Mouse (Mus musculus): ENCODE data around the gene Anks6.

The Anks6 gene

DNA sequence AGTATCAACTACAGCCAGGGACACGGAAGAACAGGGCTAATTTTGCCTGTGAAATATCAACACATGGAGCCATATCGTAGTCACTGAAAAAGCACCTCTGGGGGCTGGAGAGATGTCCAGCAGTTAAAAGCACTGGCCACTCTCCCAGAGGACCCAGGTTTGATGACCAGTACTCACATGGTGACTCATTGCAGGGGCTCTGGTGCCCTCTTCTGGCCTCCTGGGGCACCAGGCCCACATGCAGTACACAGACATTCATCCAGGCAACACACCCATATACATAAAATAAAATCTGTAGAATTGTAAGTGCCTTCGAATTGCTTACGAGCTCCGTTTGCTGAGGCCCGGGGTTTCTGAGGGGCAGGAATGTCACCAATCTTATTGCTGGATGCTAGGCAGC, 10.3 kb downstream of the Anks6 start:
- DNase-seq (ENCODE audit: low read depth, low spot score): no peak

DNA sequence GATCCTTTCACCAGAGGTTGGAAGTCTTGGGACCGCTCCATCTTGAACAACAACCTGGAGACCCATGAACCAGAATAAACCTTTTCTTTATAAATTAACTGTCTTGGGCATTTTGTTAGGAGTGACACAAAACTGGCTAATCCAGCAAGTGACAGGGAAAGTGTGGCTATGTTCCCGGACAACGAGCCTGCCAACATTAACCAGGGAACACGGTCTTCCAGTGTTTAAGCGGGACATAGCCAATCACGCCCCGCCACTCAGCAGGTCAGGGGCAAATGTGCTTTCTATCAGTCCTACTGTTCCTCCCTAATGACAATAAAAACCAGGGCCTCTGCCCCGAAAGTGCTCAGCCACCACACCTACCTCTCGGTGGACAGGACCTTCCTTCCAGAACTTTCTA, 13.4 kb downstream of the Anks6 start:
- no peak for DNase-seq (ENCODE audit: low read depth, low spot score)

DNA sequence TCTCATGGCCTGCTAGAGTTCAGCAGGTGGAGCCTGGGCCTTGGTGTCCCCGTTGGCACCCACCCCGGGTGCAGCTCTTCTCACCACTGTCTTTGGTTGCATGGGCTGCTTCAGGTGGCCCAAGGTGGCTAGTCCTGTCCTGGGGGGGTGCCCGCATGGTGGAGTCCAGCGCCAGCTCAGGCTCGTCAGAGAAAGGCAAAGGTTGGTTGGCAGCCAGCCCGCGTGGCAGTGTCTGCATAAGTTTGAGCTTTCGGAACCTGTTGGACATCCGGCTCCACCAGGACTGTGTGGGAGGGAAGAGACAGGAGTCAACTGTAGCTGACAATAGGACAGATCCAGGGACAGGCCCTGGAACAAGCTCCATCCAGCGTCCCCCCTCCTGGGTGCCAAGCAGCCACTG, 17.6 kb downstream of the Anks6 start:
- no peak for DNase-seq (ENCODE audit: low read depth, low spot score)

DNA sequence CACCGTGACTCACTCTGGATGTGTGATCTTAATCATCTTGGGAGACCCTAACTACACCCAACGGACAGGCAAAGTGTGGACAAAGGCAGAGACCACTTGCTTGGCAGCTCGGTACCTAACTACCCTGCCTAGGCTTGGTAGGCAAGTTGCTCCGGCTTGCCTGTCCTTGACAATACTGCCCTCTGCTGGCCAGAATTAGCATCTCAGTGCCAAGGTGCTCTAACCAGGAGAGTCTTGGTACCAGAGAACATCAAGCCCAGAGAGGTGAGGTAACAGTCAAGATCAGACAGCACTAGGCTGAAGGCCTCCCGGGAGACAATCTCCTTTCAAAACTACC, 19.9 kb downstream of the Anks6 start:
- no peak for DNase-seq (ENCODE audit: low read depth, low spot score)

DNA sequence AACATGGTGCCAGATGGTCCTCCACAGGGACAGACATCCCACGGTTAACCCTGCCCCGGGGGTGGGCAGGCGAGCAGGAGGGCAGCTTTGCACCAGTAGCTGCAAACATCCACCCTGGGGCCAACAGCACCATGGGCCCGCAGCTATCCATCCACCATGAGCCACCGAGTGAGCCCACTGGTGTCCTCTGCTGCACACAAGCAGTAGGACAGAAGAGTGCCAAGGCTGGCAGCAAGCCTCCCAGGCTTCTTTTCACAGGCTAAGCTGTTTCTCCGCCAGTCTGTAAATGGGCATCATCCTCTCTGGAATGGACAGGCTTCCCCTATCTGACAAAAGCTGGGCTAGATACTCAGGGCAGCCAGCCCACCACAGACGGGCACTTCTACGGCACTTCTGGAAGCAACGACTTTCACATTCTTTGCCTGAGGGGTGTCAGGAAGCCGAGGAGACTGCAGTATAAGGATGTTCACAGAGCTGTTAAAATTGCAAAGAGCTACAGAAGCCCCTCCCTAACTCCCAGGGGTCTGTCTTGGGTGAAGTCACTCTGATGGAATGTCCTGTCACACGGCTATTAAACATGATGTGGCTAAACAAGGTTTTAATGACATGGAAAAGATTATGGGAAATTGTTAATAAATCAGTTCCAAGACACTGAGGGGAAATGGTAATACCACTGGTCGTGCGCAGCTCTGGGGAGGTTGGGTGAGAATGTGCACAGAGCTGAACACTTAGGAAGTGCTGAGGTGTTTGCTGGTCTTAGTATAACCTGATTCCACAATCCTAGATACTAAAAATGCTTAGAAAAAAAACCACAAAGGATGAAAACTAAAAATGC, 20.5 kb downstream of the Anks6 start:
- no peak for DNase-seq (ENCODE audit: low read depth, low spot score)

DNA sequence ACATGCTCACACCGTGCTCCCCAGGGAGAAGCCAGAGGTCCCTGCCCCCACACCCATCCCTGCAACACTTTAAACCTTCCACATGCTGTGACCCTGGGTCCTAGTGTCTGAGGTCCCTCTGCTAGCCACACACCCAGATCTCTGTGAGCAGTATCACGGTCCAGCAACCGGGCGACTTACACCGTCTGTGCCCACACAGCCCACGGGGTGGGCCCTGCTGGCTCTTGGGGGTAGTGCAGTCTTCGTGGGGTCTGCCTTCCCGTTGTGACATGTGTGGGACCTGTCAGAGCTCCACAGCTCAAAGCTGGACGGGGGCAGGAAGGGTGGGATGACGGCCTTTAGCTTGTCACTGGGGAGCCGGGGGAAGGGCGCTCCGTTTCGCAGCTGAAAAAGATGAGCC, 21.7 kb downstream of the Anks6 start:
- no peak for DNase-seq (ENCODE audit: low read depth, low spot score)

DNA sequence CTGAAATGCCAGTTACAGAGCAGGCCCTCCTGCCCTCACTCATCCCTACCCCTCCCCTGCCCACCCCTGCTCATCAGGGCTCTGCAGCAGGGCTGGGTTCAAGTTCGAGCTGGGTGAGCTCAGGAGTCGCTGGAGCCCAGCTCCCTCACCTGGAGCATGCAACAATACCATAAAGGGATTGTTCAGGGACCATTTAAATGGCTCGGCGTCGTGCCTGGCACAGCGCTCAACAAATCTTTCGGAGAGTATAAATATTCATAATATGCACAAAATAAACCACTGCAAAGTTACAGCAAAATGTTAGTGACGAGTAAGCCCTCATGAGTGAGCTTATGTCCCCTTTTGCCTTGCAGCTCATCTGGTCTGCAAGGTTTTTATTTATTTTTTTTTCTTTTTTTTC, 25.1 kb downstream of the Anks6 start:
- DNase-seq (ENCODE audit: low read depth, low spot score): no peak

DNA sequence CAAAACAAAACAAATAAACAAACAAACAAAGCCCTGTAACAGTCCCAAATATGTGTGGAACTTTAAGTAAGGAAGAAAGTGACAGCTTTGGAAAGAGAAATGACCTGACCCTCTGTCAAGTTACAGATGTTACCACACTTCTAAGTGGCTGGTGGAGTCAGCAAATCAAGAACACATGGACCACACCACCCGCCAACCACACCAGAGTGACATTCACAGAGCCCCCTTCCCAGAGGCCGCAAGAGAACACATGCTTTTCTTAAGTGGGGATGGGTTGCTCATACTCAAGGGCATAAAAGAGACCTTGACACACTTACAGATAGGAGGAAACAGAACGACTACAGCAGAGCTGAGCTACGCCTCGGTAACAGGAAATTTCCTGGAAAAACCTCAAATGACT, 28.4 kb downstream of the Anks6 start:
- DNase-seq (ENCODE audit: low read depth, low spot score): no peak

DNA sequence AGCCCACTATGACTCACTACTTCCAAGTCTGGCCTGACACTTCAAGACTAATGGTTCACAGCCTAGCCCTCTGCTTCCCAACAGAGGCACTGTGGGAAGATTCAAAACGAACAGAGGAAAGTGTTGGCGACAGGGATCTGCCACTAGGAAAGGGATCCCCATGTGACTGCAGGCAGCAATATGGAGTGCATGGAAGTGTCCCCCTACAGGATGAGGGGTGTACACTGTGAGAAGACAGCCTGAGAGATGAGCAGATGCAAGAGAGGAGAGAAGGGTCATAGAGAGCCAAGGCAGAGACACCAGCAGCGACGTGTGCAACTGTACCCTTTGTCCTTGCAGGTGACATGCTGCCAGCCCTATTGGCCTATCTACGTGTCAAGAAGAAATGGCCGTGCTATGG, 33.3 kb downstream of the Anks6 start:
- DNase-seq (ENCODE audit: low read depth, low spot score): no peak

DNA sequence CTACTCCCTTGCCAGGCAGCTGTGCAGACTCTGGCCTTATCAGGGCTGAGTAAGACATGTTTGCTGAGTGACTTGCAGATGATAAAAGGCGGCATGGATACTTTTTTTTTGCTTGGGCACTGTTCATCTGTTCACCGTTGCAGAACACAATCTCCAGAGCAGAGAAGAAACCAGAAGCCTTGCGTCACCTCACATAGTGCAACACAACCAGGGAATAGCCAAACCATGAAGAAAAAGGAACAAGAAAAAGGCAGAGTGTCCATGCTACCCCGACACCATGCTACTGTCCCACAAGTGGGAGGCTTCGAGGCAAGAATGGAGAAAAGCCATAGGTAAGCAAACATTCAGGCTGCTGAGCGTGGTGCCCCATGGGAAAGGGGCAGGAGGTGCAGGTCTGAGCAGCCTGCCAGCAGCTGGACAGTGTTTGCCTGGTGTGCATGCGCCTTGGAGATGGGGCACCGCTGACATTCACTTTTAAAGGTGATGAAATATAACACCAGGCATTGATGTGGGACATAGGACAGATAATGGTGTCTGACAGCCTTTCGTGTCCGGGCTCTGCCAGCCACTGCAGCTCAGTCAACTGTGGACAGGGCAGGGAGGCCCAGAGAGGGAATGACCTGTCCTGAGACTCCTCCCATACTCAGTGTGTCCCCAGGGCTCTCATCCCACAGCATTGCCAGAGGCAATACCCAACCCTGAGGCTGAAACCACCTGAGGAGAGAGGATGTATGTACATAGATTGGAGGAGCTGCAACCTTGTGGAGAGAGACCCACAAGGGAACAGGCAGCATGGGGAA, 34.2 kb downstream of the Anks6 start:
- DNase-seq (ENCODE audit: low read depth, low spot score): no peak

DNA sequence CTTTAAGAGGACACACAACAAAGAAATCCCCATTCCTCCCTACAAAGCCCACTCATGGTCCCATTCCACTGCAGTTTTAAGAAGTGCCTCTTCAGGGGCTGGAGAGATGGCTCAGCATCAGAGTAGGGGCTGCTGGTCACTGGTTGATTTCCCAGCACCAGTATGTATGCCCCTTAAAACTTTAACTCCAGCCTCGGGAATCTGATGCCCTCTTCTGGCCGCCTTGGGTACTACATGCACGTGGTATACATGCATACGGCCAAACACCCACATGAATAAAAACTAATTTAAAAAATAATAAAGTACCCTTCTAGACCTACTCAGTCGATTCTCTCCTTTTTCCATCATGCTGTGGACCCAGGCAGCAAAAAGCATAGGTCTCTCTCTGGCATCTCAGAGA, 36.7 kb downstream of the Anks6 start:
- DNase-seq (ENCODE audit: low read depth, low spot score): no peak

DNA sequence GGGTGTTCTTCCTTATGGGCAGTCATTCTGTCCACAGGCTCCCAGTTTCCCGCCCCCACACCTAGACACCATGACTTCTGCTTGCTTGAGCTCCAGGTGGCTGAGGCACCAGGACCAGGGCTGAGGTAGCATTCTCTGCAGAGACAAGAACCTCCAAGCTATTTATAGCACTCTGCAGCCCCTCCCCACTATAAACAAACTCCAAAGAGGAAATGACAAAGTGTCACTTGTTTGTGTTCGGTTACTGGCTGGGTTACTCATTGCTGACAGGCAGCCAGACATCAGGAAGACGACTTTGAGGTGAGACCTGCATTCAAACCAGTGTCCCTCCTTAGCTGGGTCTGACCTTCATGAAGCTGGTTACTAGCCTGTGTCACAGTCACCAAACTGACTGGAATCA, 42.1 kb downstream of the Anks6 start:
- no peak for DNase-seq (ENCODE audit: low read depth, low spot score)

DNA sequence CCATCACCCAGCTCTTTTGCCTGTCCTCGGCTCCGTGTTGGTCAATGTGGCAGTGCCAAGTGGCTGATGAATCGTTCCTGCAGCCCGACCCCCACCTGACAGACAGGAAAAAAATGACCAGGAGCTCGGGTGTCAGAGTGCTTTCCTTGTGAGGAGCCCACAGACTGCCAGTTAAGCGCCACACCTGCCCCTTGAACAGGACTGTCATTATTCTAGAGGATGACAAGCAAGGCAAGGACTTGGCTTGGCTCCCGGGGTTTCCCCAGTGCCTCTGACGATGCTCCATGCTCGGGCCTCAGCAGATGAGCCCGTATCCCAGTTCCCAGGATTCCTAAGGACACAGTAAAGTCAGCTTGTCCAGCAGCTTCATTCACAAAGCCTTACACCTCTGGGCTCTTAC, 44.8 kb downstream of the Anks6 start:
- no peak for DNase-seq (ENCODE audit: low read depth, low spot score)

DNA sequence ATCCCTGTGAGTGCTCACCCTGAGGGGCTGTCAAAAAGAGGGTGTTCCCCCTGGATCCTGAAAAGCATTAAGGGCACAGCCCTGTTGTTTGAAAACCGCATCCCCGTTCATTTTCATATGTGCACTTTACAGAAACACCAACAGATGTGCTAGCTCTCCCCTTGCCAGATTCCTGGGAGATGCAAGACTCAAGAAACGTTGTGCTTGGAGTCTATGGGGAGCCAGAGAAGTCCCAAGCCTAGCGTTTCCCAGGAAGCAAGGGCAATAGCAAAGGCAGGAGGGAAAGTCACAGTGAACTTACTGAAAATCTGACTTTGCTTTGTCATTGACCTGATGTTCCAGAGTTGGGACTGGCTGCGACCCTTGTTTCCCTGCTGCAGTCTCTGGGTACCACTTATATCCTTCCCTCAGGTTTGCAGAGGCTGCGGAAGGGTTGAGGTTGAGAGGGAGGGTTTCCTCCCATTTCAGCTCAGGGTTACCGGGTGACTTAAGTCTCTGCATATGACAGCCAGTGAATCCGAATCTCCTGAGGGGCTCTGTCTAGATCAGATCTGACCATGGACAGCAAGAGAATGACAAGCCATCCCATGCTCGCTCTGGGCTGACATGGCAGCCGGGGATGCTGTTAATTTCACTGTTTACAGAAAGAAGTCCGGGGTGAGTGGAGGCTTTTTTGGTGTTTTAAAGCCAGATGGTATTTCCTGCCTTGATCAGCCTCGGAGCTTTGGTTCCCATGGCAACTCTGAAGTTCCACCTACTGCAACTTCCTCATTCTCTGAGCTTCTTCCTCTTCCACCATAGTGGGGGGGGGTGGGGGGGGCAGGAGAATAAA, 46.6 kb downstream of the Anks6 start:
- DNase-seq (ENCODE audit: low read depth, low spot score): no peak

DNA sequence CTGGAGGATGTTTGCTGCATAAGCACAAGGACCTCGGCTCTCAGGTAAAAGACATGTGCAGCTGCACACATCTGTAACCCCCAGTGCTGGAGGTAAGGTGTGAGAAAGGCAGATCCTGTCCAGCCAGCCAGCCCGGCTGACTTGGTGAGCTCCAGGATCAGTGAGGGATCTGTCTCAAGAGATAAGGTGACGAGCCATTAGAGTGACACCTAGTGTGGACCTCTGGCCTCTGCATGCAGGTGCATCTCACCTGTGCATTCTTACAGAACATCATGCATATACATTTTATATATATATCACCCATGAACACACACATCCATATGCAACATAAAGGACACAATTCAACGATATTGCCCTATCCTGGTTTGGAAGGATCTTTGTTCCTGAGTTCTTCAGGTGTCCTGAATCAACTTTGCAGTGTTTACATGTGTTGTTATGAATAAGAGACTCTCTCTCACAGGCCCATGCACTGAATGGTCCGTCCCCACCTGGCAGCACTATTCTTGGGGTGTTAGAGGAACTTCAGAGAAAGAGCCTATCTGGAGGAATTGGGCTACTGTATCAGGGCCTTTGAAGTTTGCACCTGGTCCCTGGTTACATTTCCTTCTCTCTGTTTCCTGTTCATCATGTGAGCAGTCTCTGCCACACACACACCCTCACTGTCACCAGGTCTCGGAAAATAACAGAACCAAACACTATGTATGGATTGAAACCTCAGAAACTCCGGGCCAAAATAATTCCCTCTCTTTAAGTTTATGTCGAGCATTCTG, 56.4 kb downstream of the Anks6 start:
- DNase-seq (ENCODE audit: low read depth, low spot score): no peak

DNA sequence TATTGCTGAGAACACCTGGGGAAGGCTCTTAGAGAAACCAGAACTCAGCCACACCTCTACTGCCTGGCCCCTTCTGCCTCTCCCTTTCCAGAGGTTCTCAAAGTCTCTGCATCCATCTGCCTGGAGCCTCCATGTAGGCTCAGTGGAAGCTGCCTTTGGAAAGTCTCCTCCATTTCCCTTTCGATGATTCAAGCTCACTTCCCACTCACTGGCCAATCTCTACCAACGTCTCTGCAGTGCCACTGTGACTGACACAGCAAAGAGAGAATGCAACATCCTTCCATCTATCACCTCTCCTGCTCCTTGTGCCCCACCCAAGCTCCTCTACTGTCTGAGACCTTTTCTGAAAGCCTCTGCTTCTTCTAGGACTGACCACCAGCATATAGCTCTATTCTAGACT, 59.3 kb downstream of the Anks6 start:
- no peak for DNase-seq (ENCODE audit: low read depth, low spot score)

DNA sequence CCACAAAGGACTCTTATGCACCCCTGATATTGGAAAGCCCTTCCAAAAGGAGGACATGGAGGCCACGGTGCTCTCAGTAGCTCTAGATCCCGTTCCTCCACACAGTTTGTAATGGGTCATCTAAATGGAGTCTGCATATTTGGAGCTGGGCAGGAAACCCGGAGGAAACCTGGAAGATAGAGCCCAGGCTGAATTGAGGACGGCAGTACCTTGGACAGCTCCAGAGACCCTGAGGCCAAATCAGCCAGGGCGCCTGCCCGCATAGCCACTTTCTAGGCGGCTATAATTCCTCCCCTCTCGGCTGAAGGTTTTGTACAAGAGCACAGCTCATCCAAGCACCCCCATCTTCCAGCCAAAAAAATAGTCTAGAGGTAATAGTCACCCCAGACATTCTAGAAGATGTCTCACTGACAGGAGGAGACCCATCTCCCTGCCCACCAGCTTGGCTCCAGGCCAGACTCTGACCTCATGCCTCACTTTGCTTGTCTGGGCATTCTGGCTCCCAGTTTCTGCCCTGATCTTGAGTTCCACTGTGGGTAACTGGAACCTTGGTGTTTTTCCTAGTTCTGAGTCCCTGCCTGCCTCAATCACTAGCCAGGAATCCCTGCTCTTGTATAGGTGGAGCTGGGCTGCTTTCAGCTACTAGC, 64.3 kb downstream of the Anks6 start:
- no peak for DNase-seq (ENCODE audit: low read depth, low spot score)

DNA sequence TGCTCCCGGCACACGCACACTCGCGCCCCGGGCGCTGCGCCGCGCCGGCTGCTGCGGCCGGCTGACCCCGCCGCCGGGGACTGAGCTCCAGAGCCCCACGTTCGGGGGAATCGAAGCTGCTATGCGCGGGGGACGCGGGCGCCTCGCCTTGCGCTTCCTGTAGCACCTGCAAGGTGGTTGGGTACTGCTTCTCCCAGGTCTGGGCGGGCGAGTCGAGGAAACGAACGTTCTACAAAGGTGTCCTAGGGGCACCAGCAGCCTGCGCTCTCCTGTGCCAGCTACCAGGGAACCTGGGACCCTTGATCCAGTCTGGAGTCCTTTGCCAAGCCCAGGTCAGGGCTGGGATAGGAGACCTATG, 65.3 kb downstream of the Anks6 start:
- DNase-seq (ENCODE audit: low read depth, low spot score): no peak

DNA sequence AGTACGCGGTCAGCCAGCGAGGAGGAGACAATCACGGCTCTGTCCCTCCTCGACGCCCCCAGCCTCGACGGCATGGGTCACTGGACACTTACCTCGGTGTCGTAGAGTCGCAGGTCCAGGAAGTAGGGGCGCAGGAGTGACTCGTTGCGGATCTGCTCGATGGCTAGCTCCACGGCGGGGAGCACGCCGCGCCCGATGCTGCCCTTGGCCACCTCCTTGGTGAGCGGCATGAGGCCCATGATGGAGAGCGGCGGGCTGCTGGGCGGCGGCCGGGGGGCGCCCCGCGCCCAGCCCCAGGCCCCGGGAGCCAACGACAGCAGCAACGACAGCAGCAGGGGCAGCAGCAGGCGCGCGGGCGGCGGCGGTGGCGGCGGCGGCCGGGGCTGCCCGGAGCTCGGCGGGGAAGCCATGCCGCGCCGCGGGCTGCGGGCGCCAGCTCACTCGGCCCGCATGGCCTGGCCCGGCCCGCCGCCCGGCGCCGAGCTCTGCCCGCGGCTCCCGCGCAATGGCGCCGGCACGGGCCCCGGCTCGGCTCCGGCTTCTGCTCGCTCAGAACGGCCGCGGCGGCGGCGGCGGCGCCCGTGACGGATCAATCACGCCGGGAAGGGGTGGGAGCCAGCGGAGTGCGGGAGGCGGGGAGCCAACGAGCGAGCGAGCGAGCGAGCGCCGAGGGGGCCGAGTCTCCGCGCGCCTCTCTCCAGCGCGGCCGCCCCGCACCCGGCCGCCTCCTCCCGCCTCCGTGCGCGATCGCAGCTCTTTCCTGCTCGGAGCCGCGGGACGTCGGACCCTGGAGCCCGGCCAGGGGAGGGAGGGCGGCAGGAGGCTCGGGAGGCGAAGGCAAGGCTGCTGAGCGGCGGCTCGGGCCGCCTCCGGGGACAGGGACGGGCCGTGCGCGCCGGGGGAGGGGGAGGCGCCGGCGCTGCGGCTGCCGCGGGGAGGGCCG, 65.9 kb downstream of the Anks6 start, which contains the start of gene Gabbr2:
Gene Gabbr2 (minus strand): TSS at position 858 of the 943 bp plus-strand sequence.
- no peak for DNase-seq (ENCODE audit: low read depth, low spot score)

All from WW6 (cell line).